Mouse (Mus musculus) ovary, adult 2 months (tissue): ENCODE data around the gene Olfr1457. TPM values are rescaled to one million over a fixed set of nuclear protein-coding genes. Genes with fewer than 3 reads are reported as not detected.

ENCODE experiments used
- polyA plus RNA-seq: library from polyadenylated mRNA; depleted of rRNA; stranded (reverse); fragments of >200 nt; gene quantifications from 2 replicates; pipeline ENCODE4 v1.2.3, GENCODE M21; 2012; rRNA removed

Olfr1457 gene
- not detected in 2 replicates for polyA plus RNA-seq

DNA sequence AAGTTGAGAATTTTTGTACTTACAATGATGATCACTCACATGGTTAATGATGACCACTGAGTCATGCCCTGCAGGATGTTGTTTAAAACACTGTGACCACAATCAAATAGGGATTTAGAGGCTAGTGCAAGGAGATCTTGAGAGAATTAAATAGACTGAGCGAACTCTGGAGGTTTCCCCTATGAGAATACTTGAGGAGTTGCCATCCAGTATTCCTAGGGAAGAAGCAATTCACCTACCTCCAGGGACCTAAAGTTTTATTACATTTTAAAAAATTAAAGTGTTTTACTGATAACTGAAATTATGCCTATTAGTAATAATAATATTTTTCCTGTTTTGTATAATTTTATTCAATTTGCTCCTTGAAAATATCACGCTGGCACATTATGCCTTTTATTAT, at the start of gene Olfr1457:
Gene Olfr1457 (minus strand): TSS at position 101 of the 400 bp plus-strand sequence.

GRCm38 (mm10) chr19:13106675-13107074, 9.0 kb upstream of the Olfr1457 start, which contains the start of gene Olfr1458:
Olfr1458 (minus strand) TSS chr19:13106775.

DNA sequence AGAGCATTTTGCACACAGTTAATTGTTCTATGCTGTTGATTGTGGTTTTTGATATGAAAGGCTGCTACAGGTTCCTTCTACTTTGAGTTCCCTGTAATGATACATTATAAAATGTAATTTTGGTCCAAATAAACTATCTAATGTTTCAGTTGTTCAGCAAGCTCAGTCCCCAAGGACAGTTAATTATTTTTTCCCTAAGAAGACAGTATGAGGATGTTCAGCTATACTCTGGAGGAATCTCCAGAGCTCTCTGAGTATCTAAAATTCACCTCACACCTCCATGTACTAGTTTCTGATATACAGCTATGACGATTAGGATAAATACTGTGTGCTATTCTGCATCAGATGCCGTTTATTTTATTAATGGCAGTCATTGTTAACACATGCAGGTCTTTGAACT, 37.4 kb downstream of the Olfr1457 start, which contains the start of gene Olfr1454:
Gene Olfr1454 (plus strand): TSS at position 301 of the 400 bp plus-strand sequence.

Other genes with a start within 250 kb of the Olfr1457 start
- gene Olfr1444, start 240.6 kb downstream of the Olfr1457 start, polyA plus RNA-seq: not detected in 2 replicates
- gene Olfr1445, start 214.0 kb downstream of the Olfr1457 start, polyA plus RNA-seq: not detected in 2 replicates
- gene Olfr1446, start 204.4 kb downstream of the Olfr1457 start, polyA plus RNA-seq: not detected in 2 replicates
- not detected in 2 replicates for gene Olfr1447, start 194.1 kb downstream of the Olfr1457 start, polyA plus RNA-seq
- not detected in 2 replicates for gene Olfr1448, start 173.5 kb downstream of the Olfr1457 start, polyA plus RNA-seq
- not detected in 2 replicates for gene Olfr1449, start 167.1 kb downstream of the Olfr1457 start, polyA plus RNA-seq
- gene Olfr1450, start 147.6 kb downstream of the Olfr1457 start, polyA plus RNA-seq: not detected in 2 replicates
- gene Olfr1451, start 102.9 kb downstream of the Olfr1457 start, polyA plus RNA-seq: not detected in 2 replicates
- gene Olfr1453, start 69.6 kb downstream of the Olfr1457 start, polyA plus RNA-seq: not detected in 2 replicates
- gene Olfr1454, start 37.3 kb downstream of the Olfr1457 start, polyA plus RNA-seq: not detected in 2 replicates
- gene Olfr1458, start 8.9 kb upstream of the Olfr1457 start, polyA plus RNA-seq: not detected in 2 replicates
- not detected in 2 replicates for gene Olfr1459, start 51.7 kb upstream of the Olfr1457 start, polyA plus RNA-seq
- gene Olfr1461, start 65.1 kb upstream of the Olfr1457 start, polyA plus RNA-seq: not detected in 2 replicates
- gene Olfr1462, start 87.8 kb upstream of the Olfr1457 start, polyA plus RNA-seq: not detected in 2 replicates
- gene Olfr1463, start 133.4 kb upstream of the Olfr1457 start, polyA plus RNA-seq: not detected in 2 replicates
- gene Olfr1465, start 217.7 kb upstream of the Olfr1457 start, polyA plus RNA-seq: not detected in 2 replicates
- not detected in 2 replicates for gene Olfr1466, start 241.0 kb upstream of the Olfr1457 start, polyA plus RNA-seq